Mouse (Mus musculus): ENCODE data around the gene Pla2g6. TPM values are rescaled to one million over a fixed set of nuclear protein-coding genes. Genes with fewer than 3 reads are reported as not detected.

Pla2g6 gene
- polyA plus RNA-seq, 2 experiments: 12.7 to 21.8 TPM

DNA sequence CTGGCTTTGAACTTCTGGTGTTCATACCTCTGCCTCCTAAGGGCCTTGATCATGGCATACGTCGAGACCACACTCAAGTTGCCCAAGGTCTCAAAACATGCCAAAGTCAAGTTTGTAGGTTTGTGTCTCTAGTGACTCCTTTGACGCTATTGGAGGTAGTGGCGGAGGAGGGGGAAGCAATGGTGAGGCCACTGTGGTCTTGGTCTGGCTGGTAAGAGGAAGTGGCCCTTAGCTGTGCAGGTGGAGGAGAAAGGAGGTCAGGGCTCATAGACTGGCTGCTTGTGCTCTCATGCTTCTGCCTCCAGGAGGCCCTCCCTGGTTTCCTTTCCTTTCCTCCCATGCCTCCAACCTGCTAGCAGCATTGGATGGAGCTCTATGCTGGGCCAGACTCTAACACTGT is 22.7 kb upstream of the Pla2g6 start:
- no peak for TF ChIP-seq POLR2A (IDR thresholded peaks at IDR 0.05; ENCODE audit: borderline replicate concordance, extremely low read depth, insufficient read depth, insufficient read length)
- Histone ChIP-seq H3K4me1 (ENCODE audit: control insufficient read depth, insufficient read depth, low read length) (peaks cover 9% of the 10 kb centered on the region), H3K9me3 (ENCODE audit: control insufficient read depth, low read length) (no peaks in the 10 kb centered on the region), H3K27me3 (ENCODE audit: control insufficient read depth, insufficient read depth, low read length) (no peaks in the 10 kb centered on the region), H3K4me3 (replicated peaks; ENCODE audit: low read length) (no peak overlapping the region), H3K36me3 (ENCODE audit: control insufficient read depth, insufficient read depth, low read length) (no peaks in the 10 kb centered on the region), H3K4me2 (replicated peaks; ENCODE audit: low read depth, low read length, severe bottlenecking) (no peak overlapping the region), H3K9ac (ENCODE audit: low read depth, low read length, severe bottlenecking) (no peak overlapping the region), H3K27ac (replicated peaks; ENCODE audit: low read depth, low read length) (0 out of 2 replicates have a peak overlapping the region, but pooled peaks have one; percentile 38)
- no peak for ATAC-seq (ENCODE audit: low FRiP score, low read depth)
- WGBS: 92% methylated on average over 4 of the region's 4 CpGs
- no peak for DNase-seq (ENCODE audit: low spot score)

- 51% methylated on average over 8 of the region's 8 CpGs for WGBS
- H3K36me3 ChIP-seq (ENCODE audit: control insufficient read depth, insufficient read depth, low read length): no peaks in the 10 kb centered on the region
- no peak for TF ChIP-seq POLR2A (IDR thresholded peaks at IDR 0.05; ENCODE audit: borderline replicate concordance, extremely low read depth, insufficient read depth, insufficient read length)
- peak overlapping the region; percentile 74 for H3K4me3 ChIP-seq (replicated peaks; ENCODE audit: low read length)
- H3K27me3 ChIP-seq (ENCODE audit: control insufficient read depth, insufficient read depth, low read length): no peaks in the 10 kb centered on the region
- peaks cover 9% of the 10 kb centered on the region for H3K4me1 ChIP-seq (ENCODE audit: control insufficient read depth, insufficient read depth, low read length)
- H3K9ac ChIP-seq (ENCODE audit: low read depth, low read length, severe bottlenecking): peak overlapping the region; percentile 84; the same call in 1 of the 2 replicates
- H3K4me2 ChIP-seq (replicated peaks; ENCODE audit: low read depth, low read length, severe bottlenecking): peak overlapping the region; percentile 93
- DNase-seq (ENCODE audit: low spot score) (no peak), ATAC-seq (ENCODE audit: low FRiP score, low read depth) (no peak)
- H3K9me3 ChIP-seq (ENCODE audit: control insufficient read depth, low read length): no peaks in the 10 kb centered on the region
- no peak overlapping the region for H3K27ac ChIP-seq (replicated peaks; ENCODE audit: low read depth, low read length)
These were observed 20.5 kb upstream of the Pla2g6 start for GRCm38 (mm10) chr15:79348651-79349050.

DNA sequence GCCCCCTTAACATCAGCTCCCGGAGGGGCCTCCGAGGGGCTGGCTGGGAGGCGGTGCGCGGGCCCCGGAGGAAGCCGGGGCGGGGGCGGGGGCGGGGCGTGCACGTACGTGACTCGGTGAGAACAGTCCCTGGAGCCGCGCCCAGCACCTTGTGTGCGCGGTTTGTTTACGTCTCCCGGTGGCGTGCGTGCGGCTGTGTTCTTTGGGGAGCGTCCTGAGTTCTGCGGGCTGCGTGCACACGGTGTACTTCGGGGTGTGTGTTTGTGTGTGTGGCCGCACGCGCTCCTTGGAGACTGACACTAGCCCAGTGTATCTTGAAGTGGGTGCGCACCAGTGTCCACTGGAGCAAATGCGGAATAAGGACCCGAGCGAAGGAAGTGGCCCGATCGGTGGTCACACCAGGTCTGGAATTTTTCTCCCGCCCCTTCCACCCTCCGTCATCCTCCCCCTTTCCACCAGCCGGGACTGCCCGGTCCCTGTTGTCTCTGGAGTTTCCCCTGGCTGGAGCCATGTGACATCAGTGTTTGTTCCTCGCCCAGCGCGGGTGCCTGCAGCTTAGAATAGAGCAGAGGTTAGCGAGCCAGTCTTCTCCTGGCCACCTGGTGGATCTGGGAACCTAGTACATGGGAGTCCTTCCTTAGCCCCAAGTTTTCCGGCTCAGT is 19.8 kb upstream of the Pla2g6 start:
- Histone ChIP-seq H3K4me1 (ENCODE audit: control insufficient read depth, insufficient read depth, low read length) (peaks cover 9% of the 10 kb centered on the region), H3K27ac (replicated peaks; ENCODE audit: low read depth, low read length) (peak overlapping the region; percentile 93), H3K4me2 (replicated peaks; ENCODE audit: low read depth, low read length, severe bottlenecking) (peak overlapping the region; percentile 93), H3K27me3 (ENCODE audit: control insufficient read depth, insufficient read depth, low read length) (no peaks in the 10 kb centered on the region), H3K9me3 (ENCODE audit: control insufficient read depth, low read length) (no peaks in the 10 kb centered on the region), H3K9ac (ENCODE audit: low read depth, low read length, severe bottlenecking) (peak overlapping the region; percentile 84), H3K36me3 (ENCODE audit: control insufficient read depth, insufficient read depth, low read length) (no peaks in the 10 kb centered on the region), H3K4me3 (replicated peaks; ENCODE audit: low read length) (peak overlapping the region; percentile 74)
- TF ChIP-seq POLR2A (IDR thresholded peaks at IDR 0.05; ENCODE audit: borderline replicate concordance, extremely low read depth, insufficient read depth, insufficient read length): no peak
- ATAC-seq (ENCODE audit: low FRiP score, low read depth) (peak; percentile 74), DNase-seq (ENCODE audit: low spot score) (peak; percentile 68)
- WGBS: 1% methylated on average over 30 of the region's 46 CpGs

DNA sequence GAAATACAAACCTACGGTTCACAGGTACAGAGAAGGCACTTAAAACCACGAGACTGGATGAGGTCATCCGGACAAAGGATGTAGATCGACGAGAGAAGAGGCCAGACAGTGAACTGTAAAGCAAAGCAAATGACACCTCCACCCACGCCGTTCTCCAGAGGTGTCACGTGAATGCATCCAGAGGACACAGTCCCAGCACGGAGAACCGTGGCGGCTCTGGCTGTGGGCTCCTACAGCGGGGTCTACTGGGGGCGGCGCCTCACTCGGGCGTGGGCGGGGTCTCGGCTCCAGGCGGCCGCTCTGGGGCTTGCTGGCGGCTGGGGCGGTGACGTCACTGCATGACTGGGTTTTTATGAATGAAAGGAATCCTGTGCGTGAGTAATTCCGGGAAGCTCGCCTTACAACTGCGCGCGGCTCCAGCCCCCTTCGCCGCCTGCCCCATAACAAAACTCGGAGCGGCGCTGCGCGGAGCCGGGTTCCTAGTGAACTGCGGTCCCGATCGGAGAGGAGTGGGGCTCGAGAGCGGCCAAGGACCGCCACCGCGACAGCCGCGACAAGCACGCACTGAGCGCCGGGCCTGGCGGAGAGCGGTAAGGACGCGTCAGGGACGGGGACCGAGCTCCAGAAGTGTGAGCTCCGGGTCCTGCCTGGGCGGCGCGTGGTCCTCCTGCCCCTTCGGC is 19.1 kb upstream of the Pla2g6 start:
- TF ChIP-seq POLR2A (IDR thresholded peaks at IDR 0.05; ENCODE audit: borderline replicate concordance, extremely low read depth, insufficient read depth, insufficient read length): 0 out of 2 replicates have a peak, but pooled peaks have one; percentile 16
- ATAC-seq (ENCODE audit: low FRiP score, low read depth) (peak; percentile 90), DNase-seq (ENCODE audit: low spot score) (peak; percentile 95)
- H3K4me1 ChIP-seq (ENCODE audit: control insufficient read depth, insufficient read depth, low read length): peaks cover 9% of the 10 kb centered on the region
- WGBS: under 1% methylated on average over 59 of the region's 61 CpGs
- H3K27ac ChIP-seq (replicated peaks; ENCODE audit: low read depth, low read length): peak overlapping the region; percentile 93
- H3K4me3 ChIP-seq (replicated peaks; ENCODE audit: low read length): peak overlapping the region; percentile 74
- H3K9ac ChIP-seq (ENCODE audit: low read depth, low read length, severe bottlenecking): peak overlapping the region; percentile 84
- H3K4me2 ChIP-seq (replicated peaks; ENCODE audit: low read depth, low read length, severe bottlenecking): peak overlapping the region; percentile 93
- H3K36me3 ChIP-seq (ENCODE audit: control insufficient read depth, insufficient read depth, low read length): no peaks in the 10 kb centered on the region
- no peaks in the 10 kb centered on the region for H3K9me3 ChIP-seq (ENCODE audit: control insufficient read depth, low read length)
- H3K27me3 ChIP-seq (ENCODE audit: control insufficient read depth, insufficient read depth, low read length): no peaks in the 10 kb centered on the region

- 47% methylated on average over 8 of the region's 8 CpGs for WGBS
- peaks cover 6% of the 10 kb centered on the region for H3K4me1 ChIP-seq (ENCODE audit: control insufficient read depth, insufficient read depth, low read length)
These were observed 18.0 kb upstream of the Pla2g6 start, which contains the start of gene Maff for GRCm38 (mm10) chr15:79346051-79346793. TSS of gene Maff (plus strand) at chr15:79346621.

More at GRCm38 (mm10) chr15:79346051-79346793, 18.0 kb upstream of the Pla2g6 start, which contains the start of gene Maff:
- Histone ChIP-seq H3K4me3 (replicated peaks; ENCODE audit: low read length) (peak within 1 kb of the TSS; percentile 74), H3K36me3 (ENCODE audit: control insufficient read depth, insufficient read depth, low read length) (no peaks in the 10 kb centered on the region), H3K9ac (ENCODE audit: low read depth, low read length, severe bottlenecking) (peak within 1 kb of the TSS; percentile 84), H3K27ac (replicated peaks; ENCODE audit: low read depth, low read length) (peak within 1 kb of the TSS; percentile 93), H3K9me3 (ENCODE audit: control insufficient read depth, low read length) (no peaks in the 10 kb centered on the region), H3K27me3 (ENCODE audit: control insufficient read depth, insufficient read depth, low read length) (no peaks in the 10 kb centered on the region), H3K4me2 (replicated peaks; ENCODE audit: low read depth, low read length, severe bottlenecking) (peak within 1 kb of the TSS; percentile 93)
- no peak for TF ChIP-seq POLR2A (IDR thresholded peaks at IDR 0.05; ENCODE audit: borderline replicate concordance, extremely low read depth, insufficient read depth, insufficient read length)
- no peak for ATAC-seq (ENCODE audit: low FRiP score, low read depth)
- no peak for DNase-seq (ENCODE audit: low spot score)

Data from limb, embryonic 14.5 days (tissue).